Mouse (Mus musculus): Measurements from ENCODE around the gene Scaf4. TPM values are rescaled to one million over a fixed set of nuclear protein-coding genes. Genes with fewer than 3 reads are reported as not detected.

Gene Scaf4
- polyA plus RNA-seq, 1 experiment = 31.3 TPM

DNA sequence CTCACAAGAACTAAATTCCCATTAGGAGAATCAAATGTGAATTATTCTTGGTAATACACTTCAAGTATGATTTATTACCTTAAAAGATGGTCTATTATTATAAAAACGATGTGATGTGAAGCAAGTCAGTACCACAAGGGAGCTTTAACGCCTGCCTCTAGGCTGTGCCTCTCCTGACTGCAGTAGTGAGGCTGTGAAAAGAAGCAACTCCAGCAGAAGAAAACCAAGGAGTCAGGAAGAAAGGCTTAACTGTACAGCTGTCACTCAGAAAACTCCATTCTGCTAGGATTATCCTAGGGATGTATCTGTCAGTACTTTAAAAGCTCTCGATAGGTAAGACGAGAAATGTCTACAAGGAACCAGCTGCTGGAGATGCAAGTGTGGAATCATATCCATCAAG, 42.4 kb downstream of the Scaf4 start:
- H3K27me3 ChIP-seq (replicated peaks; ENCODE audit: control insufficient read depth, insufficient read depth, low read length) = no peaks in the 10 kb centered on the region
- WGBS = 87% methylated on average over 4 of the region's 4 CpGs
- H3K4me3 ChIP-seq (ENCODE audit: insufficient read depth, low read depth, low read length) = no peak overlapping the region
- no peak overlapping the region for H3K27ac ChIP-seq (ENCODE audit: insufficient read depth, low read depth, low read length)
- TF ChIP-seq POLR2A (IDR thresholded peaks at IDR 0.05; ENCODE audit: low read depth, low read length) (no peak), CTCF (conservative IDR thresholded peaks at IDR 0.05; ENCODE audit: insufficient read depth, insufficient read length, low read depth, low read length) (no peak)
- no peak for DNase-seq
- H3K36me3 ChIP-seq (ENCODE audit: control insufficient read depth, insufficient read depth, low read length) = peaks cover 10% of the 10 kb centered on the region
- no peaks in the 10 kb centered on the region for H3K4me1 ChIP-seq (ENCODE audit: control insufficient read depth, insufficient read depth, low read length)

DNA sequence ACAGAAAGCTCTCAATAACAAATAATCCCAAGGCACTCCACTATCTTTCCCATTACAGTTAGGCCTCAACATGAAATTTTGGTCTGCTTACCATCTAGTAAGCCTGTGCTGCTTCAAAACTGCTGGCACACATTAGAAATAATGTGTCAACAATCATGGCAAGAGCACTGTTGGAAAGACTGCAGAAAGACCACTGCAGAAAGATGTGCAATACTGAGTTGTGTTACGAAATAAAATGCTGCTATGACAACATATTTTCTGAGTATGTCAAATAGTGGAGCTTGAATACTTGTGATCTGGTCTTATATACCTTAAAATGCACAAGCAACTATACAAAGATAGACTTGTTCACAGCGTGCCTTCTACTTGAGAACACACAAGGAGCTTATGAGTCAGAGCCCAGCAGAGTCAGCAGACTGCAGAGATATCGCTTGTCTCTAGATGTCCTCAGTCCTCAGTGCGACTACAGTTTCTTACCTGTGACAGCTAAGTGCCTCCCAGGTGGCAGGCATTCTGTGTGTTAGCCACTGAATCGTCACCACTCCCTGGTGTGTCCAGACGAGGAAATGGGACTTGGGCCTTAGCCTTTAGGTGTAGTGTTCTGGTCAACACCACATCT, 45.1 kb downstream of the Scaf4 start:
- no peak for TF ChIP-seq POLR2A (IDR thresholded peaks at IDR 0.05; ENCODE audit: low read depth, low read length)
- TF ChIP-seq CTCF (conservative IDR thresholded peaks at IDR 0.05; ENCODE audit: insufficient read depth, insufficient read length, low read depth, low read length) = no peak
- Histone ChIP-seq H3K27me3 (replicated peaks; ENCODE audit: control insufficient read depth, insufficient read depth, low read length) (no peaks in the 10 kb centered on the region), H3K4me1 (ENCODE audit: control insufficient read depth, insufficient read depth, low read length) (no peaks in the 10 kb centered on the region), H3K27ac (ENCODE audit: insufficient read depth, low read depth, low read length) (no peak overlapping the region), H3K36me3 (ENCODE audit: control insufficient read depth, insufficient read depth, low read length) (peaks cover 10% of the 10 kb centered on the region), H3K4me3 (ENCODE audit: insufficient read depth, low read depth, low read length) (no peak overlapping the region)
- WGBS = 88% methylated on average over 6 of the region's 6 CpGs
- no peak for DNase-seq

DNA sequence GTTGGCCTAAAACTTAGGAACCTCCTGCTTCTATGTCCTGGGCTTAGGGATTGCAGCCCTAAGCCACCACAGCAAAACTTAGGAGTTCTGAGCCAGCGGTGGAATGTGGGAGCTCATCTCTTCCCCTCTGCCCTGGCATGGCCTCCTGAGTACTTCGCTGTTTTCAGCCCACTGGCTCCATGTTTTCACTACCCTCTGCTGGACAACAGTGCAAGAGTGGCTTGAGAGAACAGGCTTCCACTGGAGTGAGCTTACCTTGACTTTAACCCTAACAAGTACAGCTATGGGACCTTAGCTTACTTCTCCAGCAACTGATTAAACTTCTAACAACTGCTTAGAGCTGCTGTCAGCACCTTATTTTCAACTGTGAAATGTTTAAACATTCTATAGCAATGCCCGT, 49.1 kb downstream of the Scaf4 start:
- no peak for DNase-seq
- 61% methylated on average over 3 of the region's 3 CpGs for WGBS
- Histone ChIP-seq H3K4me1 (ENCODE audit: control insufficient read depth, insufficient read depth, low read length) (no peaks in the 10 kb centered on the region), H3K27me3 (replicated peaks; ENCODE audit: control insufficient read depth, insufficient read depth, low read length) (no peaks in the 10 kb centered on the region), H3K27ac (ENCODE audit: insufficient read depth, low read depth, low read length) (no peak overlapping the region), H3K4me3 (ENCODE audit: insufficient read depth, low read depth, low read length) (no peak overlapping the region), H3K36me3 (ENCODE audit: control insufficient read depth, insufficient read depth, low read length) (peaks cover 2% of the 10 kb centered on the region; the same call in 1 of the 2 replicates)
- TF ChIP-seq POLR2A (IDR thresholded peaks at IDR 0.05; ENCODE audit: low read depth, low read length) (no peak), CTCF (conservative IDR thresholded peaks at IDR 0.05; ENCODE audit: insufficient read depth, insufficient read length, low read depth, low read length) (no peak)

DNA sequence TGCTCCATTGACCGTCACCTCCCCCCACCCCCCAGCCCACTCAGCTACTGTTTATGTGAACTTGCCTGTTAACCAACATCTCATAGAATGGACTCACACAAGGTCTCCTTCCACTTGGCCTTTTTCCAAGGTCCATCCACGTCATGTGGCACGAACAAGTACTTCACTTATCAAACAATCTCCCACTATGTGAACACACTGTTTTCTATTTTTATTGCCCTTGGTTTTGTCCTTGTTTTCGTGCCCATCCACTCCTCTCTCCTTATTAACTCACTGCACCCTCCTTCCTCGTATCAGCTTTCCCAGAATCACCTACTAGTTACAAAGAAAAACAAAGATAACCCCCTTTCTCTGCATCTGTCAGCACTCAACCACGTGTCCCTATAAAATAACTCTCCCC, 49.7 kb downstream of the Scaf4 start:
- peaks cover 2% of the 10 kb centered on the region; the same call in 1 of the 2 replicates for H3K36me3 ChIP-seq (ENCODE audit: control insufficient read depth, insufficient read depth, low read length)

DNA sequence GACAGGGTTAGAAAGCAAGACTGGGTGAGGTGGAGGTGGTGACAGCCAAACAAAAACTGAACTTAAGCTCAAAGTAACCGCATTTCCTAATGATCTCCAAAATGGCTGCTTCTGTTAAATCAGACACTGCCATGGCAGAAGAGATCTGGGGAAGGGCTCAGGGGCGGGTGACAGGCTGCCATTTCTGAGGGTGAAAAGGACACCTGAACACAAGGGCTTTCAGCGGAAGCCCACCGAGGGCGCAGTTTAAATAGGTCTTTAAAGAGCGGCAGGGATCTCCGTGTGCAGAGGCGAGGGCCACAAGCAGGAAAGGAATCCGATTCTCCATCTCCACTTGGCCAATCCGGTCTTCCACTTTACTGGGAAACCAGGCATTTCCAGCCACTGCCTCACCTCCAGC, 50.6 kb downstream of the Scaf4 start:
- no peak for TF ChIP-seq CTCF (conservative IDR thresholded peaks at IDR 0.05; ENCODE audit: insufficient read depth, insufficient read length, low read depth, low read length)
- no peak for TF ChIP-seq POLR2A (IDR thresholded peaks at IDR 0.05; ENCODE audit: low read depth, low read length)
- no peak overlapping the region for H3K27ac ChIP-seq (ENCODE audit: insufficient read depth, low read depth, low read length)
- WGBS = 95% methylated on average over 10 of the region's 10 CpGs
- H3K27me3 ChIP-seq (replicated peaks; ENCODE audit: control insufficient read depth, insufficient read depth, low read length) = no peaks in the 10 kb centered on the region
- peaks cover 2% of the 10 kb centered on the region; the same call in 1 of the 2 replicates for H3K36me3 ChIP-seq (ENCODE audit: control insufficient read depth, insufficient read depth, low read length)
- DNase-seq = no peak
- H3K4me1 ChIP-seq (ENCODE audit: control insufficient read depth, insufficient read depth, low read length) = no peaks in the 10 kb centered on the region
- no peak overlapping the region for H3K4me3 ChIP-seq (ENCODE audit: insufficient read depth, low read depth, low read length)

More for the DNA sequence above, 49.7 kb downstream of the Scaf4 start:
- no peak for DNase-seq
- Histone ChIP-seq H3K4me1 (ENCODE audit: control insufficient read depth, insufficient read depth, low read length) (no peaks in the 10 kb centered on the region), H3K27me3 (replicated peaks; ENCODE audit: control insufficient read depth, insufficient read depth, low read length) (no peaks in the 10 kb centered on the region), H3K4me3 (ENCODE audit: insufficient read depth, low read depth, low read length) (no peak overlapping the region), H3K27ac (ENCODE audit: insufficient read depth, low read depth, low read length) (no peak overlapping the region)
- TF ChIP-seq CTCF (conservative IDR thresholded peaks at IDR 0.05; ENCODE audit: insufficient read depth, insufficient read length, low read depth, low read length) = no peak
- TF ChIP-seq POLR2A (IDR thresholded peaks at IDR 0.05; ENCODE audit: low read depth, low read length) = no peak
- WGBS = 41% methylated on average over 6 of the region's 6 CpGs

DNA sequence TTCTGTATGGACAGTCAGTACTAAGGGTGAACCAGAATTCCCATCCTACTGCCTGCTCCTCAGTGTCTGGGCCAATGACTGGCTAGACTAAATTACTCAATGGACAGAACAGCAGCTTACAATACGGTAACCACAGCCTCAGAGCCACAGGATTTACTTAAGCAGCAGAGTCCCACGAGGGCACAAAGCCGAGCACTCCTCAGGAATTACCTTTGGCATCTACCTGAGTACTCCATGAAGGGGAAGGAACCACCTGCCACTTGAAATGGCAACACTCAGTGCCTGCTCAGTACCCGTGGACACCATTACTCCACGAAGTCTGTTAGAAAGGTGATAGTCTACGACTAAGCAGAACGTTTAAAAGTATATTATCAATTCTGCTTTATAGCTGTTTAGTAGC, 53.0 kb downstream of the Scaf4 start:
- H3K27ac ChIP-seq (ENCODE audit: insufficient read depth, low read depth, low read length) = no peak overlapping the region
- no peaks in the 10 kb centered on the region for H3K4me1 ChIP-seq (ENCODE audit: control insufficient read depth, insufficient read depth, low read length)
- peaks cover 2% of the 10 kb centered on the region for H3K36me3 ChIP-seq (ENCODE audit: control insufficient read depth, insufficient read depth, low read length)
- no peak overlapping the region for H3K4me3 ChIP-seq (ENCODE audit: insufficient read depth, low read depth, low read length)
- H3K27me3 ChIP-seq (replicated peaks; ENCODE audit: control insufficient read depth, insufficient read depth, low read length) = no peaks in the 10 kb centered on the region
- DNase-seq = no peak
- WGBS = 88% methylated on average over 7 of the region's 7 CpGs
- no peak for TF ChIP-seq POLR2A (IDR thresholded peaks at IDR 0.05; ENCODE audit: low read depth, low read length)
- TF ChIP-seq CTCF (conservative IDR thresholded peaks at IDR 0.05; ENCODE audit: insufficient read depth, insufficient read length, low read depth, low read length) = no peak

DNA sequence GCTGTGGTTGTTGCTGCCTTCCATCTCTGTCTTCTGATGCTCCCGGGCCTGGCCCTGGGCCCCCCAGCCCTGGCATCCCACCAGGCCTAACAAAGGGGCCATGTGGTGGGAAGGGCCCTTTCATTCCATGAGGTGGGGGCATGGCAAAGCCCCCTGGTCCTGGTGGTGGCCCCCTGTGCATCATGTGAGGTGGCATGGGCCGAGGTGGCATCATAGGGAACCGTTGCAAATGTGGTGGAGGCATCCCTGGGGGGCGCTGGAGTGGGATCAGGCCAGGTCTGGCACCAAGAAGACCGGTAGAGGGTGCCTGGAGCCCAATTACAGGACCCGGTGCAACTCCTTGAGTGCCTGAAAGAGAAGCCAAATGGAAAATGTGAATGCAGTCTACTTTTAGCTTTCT, 54.4 kb downstream of the Scaf4 start:
- no peak for DNase-seq
- 89% methylated on average over 6 of the region's 6 CpGs for WGBS
- Histone ChIP-seq H3K4me1 (ENCODE audit: control insufficient read depth, insufficient read depth, low read length) (no peaks in the 10 kb centered on the region), H3K4me3 (ENCODE audit: insufficient read depth, low read depth, low read length) (no peak overlapping the region), H3K27me3 (replicated peaks; ENCODE audit: control insufficient read depth, insufficient read depth, low read length) (no peaks in the 10 kb centered on the region), H3K36me3 (ENCODE audit: control insufficient read depth, insufficient read depth, low read length) (peaks cover 5% of the 10 kb centered on the region), H3K27ac (ENCODE audit: insufficient read depth, low read depth, low read length) (no peak overlapping the region)
- TF ChIP-seq POLR2A (IDR thresholded peaks at IDR 0.05; ENCODE audit: low read depth, low read length) (no peak), CTCF (conservative IDR thresholded peaks at IDR 0.05; ENCODE audit: insufficient read depth, insufficient read length, low read depth, low read length) (no peak)

Measured in kidney, adult 2 months (tissue).